Mouse (Mus musculus) C2C12 (cell line): Measurements from ENCODE around the gene Krt90.

Experiments used
- CTCF ChIP-seq: IDR thresholded peaks from one replicate; pipeline ENCODE4 v1.5.1; 2011; ENCODE audit not compliant: control insufficient read depth, insufficient read depth, insufficient read length
- MAX ChIP-seq: IDR thresholded peaks from one replicate; pipeline ENCODE4 v1.6.1; 2011; ENCODE audit warnings: mild to moderate bottlenecking, control low read depth
- MYOD1 ChIP-seq: IDR thresholded peaks from one replicate; pipeline ENCODE4 v1.6.1; 2011; ENCODE audit warnings: low read depth; ENCODE audit not compliant: control insufficient read depth, insufficient read length
- MYOG ChIP-seq: IDR thresholded peaks from one replicate; pipeline ENCODE4 v1.6.1; 2011; ENCODE audit not compliant: control insufficient read depth, insufficient read length; ENCODE audit errors: extremely low read depth
- USF1 ChIP-seq: IDR thresholded peaks from one replicate; pipeline ENCODE4 v1.6.1; 2011; ENCODE audit warnings: low read depth, mild to moderate bottlenecking, control low read depth, moderate library complexity

GRCm38 (mm10) chr15:101532720-101533119 is 30.0 kb downstream of the Krt90 start, which contains the start of gene Krt84:
- TF ChIP-seq MYOG (no peak), CTCF (no peak), USF1 (no peak), MYOD1 (no peak), MAX (no peak)
